8 mouse cellular contexts compared by ENCODE assay signal in the genomic region with DNA sequence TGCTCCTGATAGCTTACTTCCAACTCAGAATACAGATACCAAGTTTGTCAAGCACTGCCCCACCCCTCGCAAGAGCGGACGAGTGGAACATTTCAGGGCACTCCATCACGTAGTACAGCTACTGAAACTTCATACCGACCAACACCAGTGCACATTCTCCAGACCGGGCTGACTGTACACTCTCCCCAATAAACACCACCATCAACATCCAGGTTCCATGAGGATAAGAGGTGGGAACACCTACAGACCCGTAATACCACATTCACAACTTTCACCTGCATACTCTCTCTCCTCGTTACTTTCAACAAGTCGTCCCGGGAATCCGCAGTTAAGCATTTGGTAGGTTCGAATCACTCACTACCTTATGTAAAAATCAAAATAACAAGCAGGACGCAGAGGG. TPM values are rescaled to one million over a fixed set of nuclear protein-coding genes. Genes with fewer than 3 reads are reported as not detected.
DNase-seq lines count a peak whose midpoint lies in the region; ATAC-seq and TF ChIP-seq lines count a peak whose summit lies in the region.

No protein-coding gene starts in this region.

- no peaks in the 10 kb centered on the region for H3K27me3 ChIP-seq in heart, embryonic 15.5 days
- no peaks in the 10 kb centered on the region for H3K27me3 ChIP-seq in limb, embryonic 12.5 days
- no peaks in the 10 kb centered on the region for H3K27me3 ChIP-seq in midbrain, postnatal 0 days (ENCODE audit: insufficient read depth, low read length)

- WGBS in heart, embryonic 15.5 days: 1% methylated on average over 13 of the region's 13 CpGs
- WGBS in limb, embryonic 12.5 days: under 1% methylated on average over 13 of the region's 13 CpGs
- WGBS in midbrain, postnatal 0 days: under 1% methylated on average over 13 of the region's 13 CpGs

- H3K27ac ChIP-seq in heart, embryonic 15.5 days: peak overlapping the region; percentile 100
- H3K27ac ChIP-seq in limb, embryonic 12.5 days: peak overlapping the region; percentile 98
- H3K27ac ChIP-seq in midbrain, postnatal 0 days (ENCODE audit: low read depth, low read length): peak overlapping the region; percentile 86; the same call in 1 of the 2 replicates

- peak overlapping the region; percentile 91 for H3K4me3 ChIP-seq in heart, embryonic 15.5 days
- H3K4me3 ChIP-seq in limb, embryonic 12.5 days (replicated peaks): peak overlapping the region; percentile 76
- peak overlapping the region; percentile 88 for H3K4me3 ChIP-seq in midbrain, postnatal 0 days (ENCODE audit: low read depth, low read length)

- ATAC-seq in heart, embryonic 15.5 days (replicated peaks; ENCODE audit: insufficient number of reproducible peaks, insufficient read depth, low FRiP score, low read depth): peak; percentile 54
- 0 out of 2 replicates have a peak, but pooled peaks have one; percentile 6 for ATAC-seq in limb, embryonic 12.5 days (ENCODE audit: insufficient number of reproducible peaks, insufficient read depth, low FRiP score, low TSS enrichment, low read depth)
- ATAC-seq in midbrain, postnatal 0 days (ENCODE audit: low FRiP score): no peak
- ATAC-seq in CD4-positive, CD25-positive, alpha-beta regulatory T cell, adult 4 months: no peak

- H3K9ac ChIP-seq in heart, embryonic 15.5 days: peak overlapping the region; percentile 96
- H3K9ac ChIP-seq in limb, embryonic 12.5 days (replicated peaks): peak overlapping the region; percentile 92
- H3K9ac ChIP-seq in midbrain, postnatal 0 days (replicated peaks; ENCODE audit: low read length, poor library complexity, severe bottlenecking): peak overlapping the region; percentile 70

- peak overlapping the region; percentile 81 for H3K4me2 ChIP-seq in heart, embryonic 15.5 days
- H3K4me2 ChIP-seq in limb, embryonic 12.5 days: peak overlapping the region; percentile 68
- H3K4me2 ChIP-seq in midbrain, postnatal 0 days (ENCODE audit: low read depth, low read length, poor library complexity, severe bottlenecking): peak overlapping the region; percentile 65

- DNase-seq in cerebellum, adult 11 months: peak; percentile 17
- no peak for DNase-seq in cerebellum, adult 9-11 months
- peak; percentile 51 for DNase-seq in cerebellum, adult 9-10 months
- no peak for DNase-seq in midbrain, postnatal 0 days (ENCODE audit: low spot score)
- DNase-seq in urinary bladder, postnatal 25 days (ENCODE audit: low spot score): no peak

- no peaks in the 10 kb centered on the region for H3K36me3 ChIP-seq in heart, embryonic 15.5 days
- H3K36me3 ChIP-seq in limb, embryonic 12.5 days: no peaks in the 10 kb centered on the region
- no peaks in the 10 kb centered on the region for H3K36me3 ChIP-seq in midbrain, postnatal 0 days (ENCODE audit: insufficient read depth, low read length)

- H3K9me3 ChIP-seq in heart, embryonic 15.5 days (replicated peaks): no peaks in the 10 kb centered on the region
- no peaks in the 10 kb centered on the region for H3K9me3 ChIP-seq in limb, embryonic 12.5 days
- no peaks in the 10 kb centered on the region for H3K9me3 ChIP-seq in midbrain, postnatal 0 days (ENCODE audit: low read length)

- TF ChIP-seq CTCF in midbrain, postnatal 0 days (IDR thresholded peaks at IDR 0.05): no peak

- H3K4me1 ChIP-seq in heart, embryonic 15.5 days (replicated peaks): peaks cover 25% of the 10 kb centered on the region
- peaks cover 27% of the 10 kb centered on the region for H3K4me1 ChIP-seq in limb, embryonic 12.5 days (replicated peaks)
- H3K4me1 ChIP-seq in midbrain, postnatal 0 days (ENCODE audit: insufficient read depth, low read length): peaks cover 10% of the 10 kb centered on the region

RNA-seq across cellular contexts. Expression of gene Fermt2, which starts 1.1 kb away (rescaled TPM):
- polyA plus RNA-seq in heart, embryonic 15.5 days (2015; fragmentation: Nextera tagmentation; extraction: Ambion mirVana): 201 and 265 TPM in 2 replicates
- polyA plus RNA-seq in limb, embryonic 12.5 days (2016; fragmentation: Nextera tagmentation; extraction: Ambion mirVana): 123 and 128 TPM in 2 replicates
- total RNA-seq in midbrain, postnatal 0 days (2014; rRNA removed): 26.4 and 29.0 TPM in 2 replicates
- 66.7 and 70.0 TPM in 2 replicates for polyA plus RNA-seq in midbrain, postnatal 0 days (2015; fragmentation: Nextera tagmentation; extraction: Ambion mirVana)
- not detected for polyA plus RNA-seq in CD4-positive, CD25-positive, alpha-beta regulatory T cell, adult 4 months (2017; shearing (Covaris generic))

Comparison
In these comparisons a context has a peak if more than half of its experiments do, and no peak if none do; other contexts are left out.
1. DNase-seq: peak in cerebellum, adult 11 months (single experiment) and cerebellum, adult 9-10 months (single experiment); none in cerebellum, adult 9-11 months (single experiment), midbrain, postnatal 0 days (single experiment) and urinary bladder, postnatal 25 days (single experiment).
2. ATAC-seq: peak in heart, embryonic 15.5 days (single experiment) and limb, embryonic 12.5 days (single experiment); none in midbrain, postnatal 0 days (single experiment) and CD4-positive, CD25-positive, alpha-beta regulatory T cell, adult 4 months (single experiment).
3. RNA of gene Fermt2, which starts 1.1 kb away (polyA plus RNA-seq): 201 to 265 TPM in heart, embryonic 15.5 days, 123 to 128 TPM in limb, embryonic 12.5 days and 66.7 to 70.0 TPM in midbrain, postnatal 0 days; not detected in CD4-positive, CD25-positive, alpha-beta regulatory T cell, adult 4 months; every median in the first group is over 10 times any median in the second.
4. Peak in every context shown above with its lines, with median percentiles within 50 percentile points of each other: H3K27ac ChIP-seq, H3K4me2 ChIP-seq, H3K4me3 ChIP-seq and H3K9ac ChIP-seq.